Mouse (Mus musculus): Measurements from ENCODE around the gene Atg4a. TPM values are rescaled to one million over a fixed set of nuclear protein-coding genes. Genes with fewer than 3 reads are reported as not detected.

Gene Atg4a
- polyA plus RNA-seq, 1 experiment = 15.8 TPM

Other genes with a start within 250 kb of the Atg4a start
- gene Tex13b, start 143.5 kb upstream of the Atg4a start, polyA plus RNA-seq (2012; ENCODE audit: insufficient read depth, insufficient read length, missing spikeins) = not detected in 2 replicates
- not detected in 2 replicates for gene Vsig1, start 49.3 kb upstream of the Atg4a start, polyA plus RNA-seq (2012; ENCODE audit: insufficient read depth, insufficient read length, missing spikeins)
- gene Psmd10, start 179 bp upstream of the Atg4a start, polyA plus RNA-seq (2012; ENCODE audit: insufficient read depth, insufficient read length, missing spikeins) = 23.5 and 25.7 TPM in 2 replicates

Data from brown adipose tissue, adult 24 weeks (tissue).